Mouse (Mus musculus): Measurements from ENCODE around the gene Nanos1. TPM values are rescaled to one million over a fixed set of nuclear protein-coding genes. Genes with fewer than 3 reads are reported as not detected.

The Nanos1 gene
- polyA plus RNA-seq, 1 experiment: 3.5 TPM

- TF ChIP-seq CTCF (IDR thresholded peaks at IDR 0.05; ENCODE audit: borderline replicate concordance, insufficient read depth, low read length) (no peak), POLR2A (IDR thresholded peaks at IDR 0.05; ENCODE audit: low read depth, low read length) (no peak)
- peaks cover 3% of the 10 kb centered on the region for H3K4me1 ChIP-seq (ENCODE audit: control insufficient read depth, insufficient read depth, low read length)
- peak overlapping the region; percentile 45 for H3K4me3 ChIP-seq (ENCODE audit: insufficient read depth, low read length)
- H3K27ac ChIP-seq (ENCODE audit: insufficient read depth, low read length): no peak overlapping the region
Observed at GRCm38 (mm10) chr19:60787465-60788150, 31.8 kb downstream of the Nanos1 start.

GRCm38 (mm10) chr19:60788214-60788960 lies 32.6 kb downstream of the Nanos1 start:
- no peak for TF ChIP-seq POLR2A (IDR thresholded peaks at IDR 0.05; ENCODE audit: low read depth, low read length)
- no peak for TF ChIP-seq CTCF (IDR thresholded peaks at IDR 0.05; ENCODE audit: borderline replicate concordance, insufficient read depth, low read length)
- H3K4me1 ChIP-seq (ENCODE audit: control insufficient read depth, insufficient read depth, low read length): peaks cover 3% of the 10 kb centered on the region
- H3K27ac ChIP-seq (ENCODE audit: insufficient read depth, low read length): no peak overlapping the region
- peak overlapping the region; percentile 98 for H3K4me3 ChIP-seq (ENCODE audit: insufficient read depth, low read length)

DNA sequence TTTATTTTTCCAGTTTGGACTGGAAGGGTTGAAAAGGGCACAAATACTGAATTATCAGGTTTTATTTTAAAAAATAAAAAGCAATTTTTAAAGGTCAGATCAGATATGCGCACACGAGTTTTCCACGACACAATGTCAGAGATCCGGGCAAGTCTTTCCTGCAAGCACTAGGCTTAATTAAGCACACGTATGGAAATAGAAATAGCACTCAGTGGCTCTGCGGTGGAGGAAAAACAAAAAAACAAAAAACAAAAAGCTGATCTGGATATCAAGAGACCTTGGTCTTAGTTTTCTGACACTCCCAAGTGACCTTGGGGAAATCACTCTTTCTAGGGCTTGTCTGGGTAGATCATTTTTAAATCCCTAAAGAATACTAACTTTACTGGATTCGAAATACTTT lies 33.7 kb downstream of the Nanos1 start:
- H3K4me3 ChIP-seq (ENCODE audit: insufficient read depth, low read length): peak overlapping the region; percentile 74

GRCm38 (mm10) chr19:60789919-60790506 lies 34.2 kb downstream of the Nanos1 start:
- Histone ChIP-seq H3K27ac (ENCODE audit: insufficient read depth, low read length) (peak overlapping the region; percentile 89), H3K4me3 (ENCODE audit: insufficient read depth, low read length) (peak overlapping the region; percentile 74), H3K4me1 (ENCODE audit: control insufficient read depth, insufficient read depth, low read length) (peaks cover 3% of the 10 kb centered on the region)
- no peak for TF ChIP-seq CTCF (IDR thresholded peaks at IDR 0.05; ENCODE audit: borderline replicate concordance, insufficient read depth, low read length)
- TF ChIP-seq POLR2A (IDR thresholded peaks at IDR 0.05; ENCODE audit: low read depth, low read length): no peak

More for the DNA sequence above, 33.7 kb downstream of the Nanos1 start:
- TF ChIP-seq POLR2A (IDR thresholded peaks at IDR 0.05; ENCODE audit: low read depth, low read length) (no peak), CTCF (IDR thresholded peaks at IDR 0.05; ENCODE audit: borderline replicate concordance, insufficient read depth, low read length) (no peak)
- Histone ChIP-seq H3K27ac (ENCODE audit: insufficient read depth, low read length) (peak overlapping the region; percentile 89), H3K4me1 (ENCODE audit: control insufficient read depth, insufficient read depth, low read length) (peaks cover 3% of the 10 kb centered on the region)

- peak within 1 kb of the TSS; percentile 98 for H3K27ac ChIP-seq (ENCODE audit: insufficient read depth, low read length)
- peak within 1 kb of the TSS; percentile 74 for H3K4me3 ChIP-seq (ENCODE audit: insufficient read depth, low read length)
- no peak for TF ChIP-seq CTCF (IDR thresholded peaks at IDR 0.05; ENCODE audit: borderline replicate concordance, insufficient read depth, low read length)
- TF ChIP-seq POLR2A (IDR thresholded peaks at IDR 0.05; ENCODE audit: low read depth, low read length): peak; percentile 92
- H3K4me1 ChIP-seq (ENCODE audit: control insufficient read depth, insufficient read depth, low read length): peaks cover 3% of the 10 kb centered on the region
Observed at GRCm38 (mm10) chr19:60790551-60791161, 34.9 kb downstream of the Nanos1 start, which contains the start of gene Eif3a. Eif3a (minus strand) TSS chr19:60790658.

DNA sequence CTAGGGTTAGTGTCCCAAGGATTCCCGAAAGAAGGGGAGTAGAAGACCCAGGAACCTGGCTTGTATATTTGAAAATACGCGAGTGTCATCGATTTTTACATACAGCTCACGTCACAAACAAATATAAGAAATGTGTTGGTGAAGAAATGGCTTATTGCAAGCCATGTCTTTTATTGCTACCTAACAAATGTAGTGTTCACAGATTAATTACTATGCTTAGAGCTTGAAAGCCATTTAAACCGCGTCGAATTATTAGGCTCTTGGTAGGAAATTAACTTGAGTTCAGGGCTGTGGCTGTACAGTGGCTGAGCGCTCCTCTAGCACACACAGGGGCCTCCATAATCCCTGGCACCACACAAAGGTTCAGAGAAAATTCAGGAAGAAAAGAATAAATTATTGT lies 35.4 kb downstream of the Nanos1 start:
- TF ChIP-seq POLR2A (IDR thresholded peaks at IDR 0.05; ENCODE audit: low read depth, low read length): no peak
- no peak for TF ChIP-seq CTCF (IDR thresholded peaks at IDR 0.05; ENCODE audit: borderline replicate concordance, insufficient read depth, low read length)
- Histone ChIP-seq H3K4me1 (ENCODE audit: control insufficient read depth, insufficient read depth, low read length) (peaks cover 3% of the 10 kb centered on the region), H3K27ac (ENCODE audit: insufficient read depth, low read length) (peak overlapping the region; percentile 98), H3K4me3 (ENCODE audit: insufficient read depth, low read length) (peak overlapping the region; percentile 44)

DNA sequence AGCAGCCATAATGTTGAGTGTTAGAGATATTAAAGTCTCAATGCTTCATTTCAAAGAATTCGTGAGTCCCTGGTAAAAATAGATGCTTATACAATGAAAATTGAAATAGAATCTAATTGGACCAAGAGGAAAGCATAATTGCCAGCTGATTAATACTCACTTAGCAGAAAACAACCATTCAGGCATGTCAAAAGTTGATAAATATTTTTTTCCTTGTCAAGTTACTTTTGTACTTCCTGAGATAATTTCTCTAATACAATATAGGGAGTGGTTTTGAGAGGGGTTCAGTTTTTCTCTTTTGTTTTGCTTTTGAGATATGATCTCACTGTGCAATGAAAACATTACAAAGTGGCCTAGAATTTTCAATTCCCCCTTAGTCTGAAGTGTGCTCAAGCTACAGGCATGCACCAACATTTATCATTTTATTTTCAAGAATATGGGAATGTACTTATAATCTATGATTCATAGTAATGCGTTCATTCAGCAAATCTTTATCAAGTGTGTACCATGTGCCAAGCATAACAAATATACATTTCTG lies 37.5 kb downstream of the Nanos1 start:
- TF ChIP-seq CTCF (IDR thresholded peaks at IDR 0.05; ENCODE audit: borderline replicate concordance, insufficient read depth, low read length): no peak
- TF ChIP-seq POLR2A (IDR thresholded peaks at IDR 0.05; ENCODE audit: low read depth, low read length): no peak

GRCm38 (mm10) chr19:60795244-60795643 lies 39.5 kb downstream of the Nanos1 start:
- TF ChIP-seq CTCF (IDR thresholded peaks at IDR 0.05; ENCODE audit: borderline replicate concordance, insufficient read depth, low read length) (no peak), POLR2A (IDR thresholded peaks at IDR 0.05; ENCODE audit: low read depth, low read length) (no peak)
- Histone ChIP-seq H3K4me3 (ENCODE audit: insufficient read depth, low read length) (no peak overlapping the region), H3K4me1 (ENCODE audit: control insufficient read depth, insufficient read depth, low read length) (no peaks in the 10 kb centered on the region), H3K27ac (ENCODE audit: insufficient read depth, low read length) (no peak overlapping the region)

More for the DNA sequence above, 37.5 kb downstream of the Nanos1 start:
- Histone ChIP-seq H3K4me1 (ENCODE audit: control insufficient read depth, insufficient read depth, low read length) (no peaks in the 10 kb centered on the region), H3K4me3 (ENCODE audit: insufficient read depth, low read length) (no peak overlapping the region), H3K27ac (ENCODE audit: insufficient read depth, low read length) (no peak overlapping the region)

DNA sequence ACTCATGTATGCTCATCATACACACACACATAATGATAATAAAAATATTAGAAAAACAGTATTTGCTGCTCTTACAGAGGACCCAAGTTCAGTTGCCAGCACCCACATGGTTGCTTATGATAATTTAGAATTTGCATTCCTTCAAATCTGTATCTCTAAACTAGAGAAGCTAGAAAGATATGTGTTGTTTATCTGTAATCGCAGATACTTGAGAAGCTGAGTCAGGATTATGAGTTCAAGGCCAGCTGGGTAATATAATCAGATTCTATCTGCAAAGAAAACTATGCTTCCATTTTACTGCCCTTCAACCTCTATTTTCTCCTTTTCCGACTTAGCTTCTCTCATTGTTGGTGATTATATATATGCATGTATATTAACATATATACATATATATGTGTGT lies 41.6 kb downstream of the Nanos1 start:
- Histone ChIP-seq H3K4me3 (ENCODE audit: insufficient read depth, low read length) (no peak overlapping the region), H3K27ac (ENCODE audit: insufficient read depth, low read length) (no peak overlapping the region), H3K4me1 (ENCODE audit: control insufficient read depth, insufficient read depth, low read length) (no peaks in the 10 kb centered on the region)
- no peak for TF ChIP-seq POLR2A (IDR thresholded peaks at IDR 0.05; ENCODE audit: low read depth, low read length)
- TF ChIP-seq CTCF (IDR thresholded peaks at IDR 0.05; ENCODE audit: borderline replicate concordance, insufficient read depth, low read length): no peak
